Mouse (Mus musculus) hindbrain, embryonic 14.5 days (tissue): ENCODE data around the gene Tspan9. TPM values are rescaled to one million over a fixed set of nuclear protein-coding genes. Genes with fewer than 3 reads are reported as not detected.

ENCODE experiments used
- ATAC-seq: fragments of 200-750 bp; cut with Nextera tagmentation; 2 replicates; pipeline ENCODE4 v1.8.0; 2017; ENCODE audit warnings: moderate number of reproducible peaks, mild to moderate bottlenecking, moderate TSS enrichment, moderate library complexity; ENCODE audit not compliant: low FRiP score
- DNase-seq: peaks from one replicate; pipeline ENCODE4 v3.0.0-alpha.2; 2015; ENCODE audit warnings: low spot score
- H3K27ac ChIP-seq: fragments of 300-500 bp; sonication (generic); 2 replicates; pipeline ENCODE4 v1.5.1; 2014; ENCODE audit warnings: mild to moderate bottlenecking, moderate library complexity
- H3K27me3 ChIP-seq: fragments of 300-500 bp; sonication (generic); 2 replicates; pipeline ENCODE4 v1.6.1; 2014; ENCODE audit warnings: mild to moderate bottlenecking, low read length, mixed read lengths; ENCODE audit not compliant: control insufficient read depth, insufficient read depth
- H3K36me3 ChIP-seq: fragments of 300-500 bp; sonication (generic); replicated peaks from 2 replicates; pipeline ENCODE4 v1.6.1; 2014; ENCODE audit not compliant: control insufficient read depth, insufficient read depth
- H3K4me1 ChIP-seq: fragments of 300-500 bp; sonication (generic); replicated peaks from 2 replicates; pipeline ENCODE4 v1.6.1; 2014; ENCODE audit warnings: antibody characterized with exemption, low read length, mixed read lengths; ENCODE audit not compliant: control insufficient read depth, insufficient read depth
- H3K4me2 ChIP-seq: fragments of 300-500 bp; sonication (generic); replicated peaks from 2 replicates; pipeline ENCODE4 v1.6.1; 2014; ENCODE audit warnings: mild to moderate bottlenecking, moderate library complexity
- H3K4me3 ChIP-seq: fragments of 300-500 bp; sonication (generic); replicated peaks from 2 replicates; pipeline ENCODE4 v1.5.1; 2014; ENCODE audit warnings: mild to moderate bottlenecking, low read length
- H3K9ac ChIP-seq: fragments of 300-500 bp; sonication (generic); 2 replicates; pipeline ENCODE4 v1.6.1; 2014
- H3K9me3 ChIP-seq: fragments of 300-500 bp; sonication (generic); 2 replicates; pipeline ENCODE4 v1.6.1; 2016; ENCODE audit warnings: low read length; ENCODE audit not compliant: control insufficient read depth
- WGBS: fragments of 180-500 bp; shearing (Covaris S2); extraction: QIAGEN DNeasy Blood & Tissue Kit; methylation state at CpG from one replicate; pipeline ENCODE4 v1.1.7; 2014; 5-methylcytosine and 5-hydroxymethylcytosine counted together
- polyA plus RNA-seq: library from polyadenylated mRNA; unstranded; fragments of >200 nt; fragmentation: Nextera tagmentation; extraction: Ambion mirVana; gene quantifications from 2 replicates; pipeline ENCODE4 v1.2.1, GENCODE M21; 2014

The Tspan9 gene
- polyA plus RNA-seq, 1 experiment from 2014 or later = 43.4 TPM

DNA sequence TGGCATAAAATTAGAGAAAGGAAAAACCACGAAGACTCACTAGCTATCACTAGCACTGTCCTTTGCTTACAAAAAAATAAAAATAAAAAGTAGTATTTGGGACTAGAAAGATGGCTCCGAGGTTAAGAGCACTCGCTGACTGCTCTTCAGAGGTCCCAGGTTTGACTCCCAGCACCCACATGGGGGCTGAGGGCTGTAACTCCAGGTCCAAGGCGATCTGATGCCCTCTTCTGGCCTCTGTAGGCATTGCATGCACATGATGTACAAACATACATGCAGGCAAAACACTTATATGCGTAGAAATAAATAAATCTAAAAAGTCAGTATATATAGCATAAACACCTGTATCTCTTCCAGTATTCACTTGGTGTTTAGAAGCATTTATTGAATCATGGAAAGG is 43.5 kb downstream of the Tspan9 start:
- H3K27ac ChIP-seq = no peak overlapping the region
- H3K9me3 ChIP-seq = no peaks in the 10 kb centered on the region
- peaks cover 12% of the 10 kb centered on the region; the same call in 1 of the 2 replicates for H3K4me1 ChIP-seq
- H3K4me3 ChIP-seq = no peak overlapping the region
- ATAC-seq (no peak), DNase-seq (no peak)
- no peak overlapping the region for H3K9ac ChIP-seq
- no peaks in the 10 kb centered on the region for H3K27me3 ChIP-seq
- WGBS = 78% methylated on average over 5 of the region's 5 CpGs
- H3K4me2 ChIP-seq = no peak overlapping the region
- H3K36me3 ChIP-seq = no peaks in the 10 kb centered on the region

- Histone ChIP-seq H3K27ac (no peak overlapping the region), H3K9ac (no peak overlapping the region), H3K4me3 (no peak overlapping the region), H3K27me3 (no peaks in the 10 kb centered on the region), H3K36me3 (no peaks in the 10 kb centered on the region), H3K4me2 (no peak overlapping the region), H3K4me1 (peaks cover 12% of the 10 kb centered on the region; the same call in 1 of the 2 replicates), H3K9me3 (no peaks in the 10 kb centered on the region)
- no peak for ATAC-seq
- peak; percentile 32 for DNase-seq
- 68% methylated on average over 9 of the region's 9 CpGs for WGBS
Observed at GRCm38 (mm10) chr6:128099190-128099589, 44.2 kb downstream of the Tspan9 start.

- no peak for DNase-seq
- no peak for ATAC-seq
- H3K9me3 ChIP-seq = no peaks in the 10 kb centered on the region
Observed at GRCm38 (mm10) chr6:128096521-128096920, 46.9 kb downstream of the Tspan9 start.

GRCm38 (mm10) chr6:128095906-128096305 is 47.5 kb downstream of the Tspan9 start:
- ATAC-seq (no peak), DNase-seq (no peak)
- 0 out of 2 replicates have a peak, but pooled peaks cover 5% of the 10 kb centered on the region for H3K4me1 ChIP-seq
- no peak overlapping the region for H3K4me2 ChIP-seq
- H3K36me3 ChIP-seq = no peaks in the 10 kb centered on the region
- no peak overlapping the region for H3K27ac ChIP-seq
- H3K9me3 ChIP-seq = no peaks in the 10 kb centered on the region
- no peaks in the 10 kb centered on the region for H3K27me3 ChIP-seq
- 65% methylated on average over 8 of the region's 8 CpGs for WGBS
- H3K9ac ChIP-seq = no peak overlapping the region
- no peak overlapping the region for H3K4me3 ChIP-seq

More at GRCm38 (mm10) chr6:128096521-128096920, 46.9 kb downstream of the Tspan9 start:
- H3K4me3 ChIP-seq = no peak overlapping the region
- 84% methylated on average over 7 of the region's 7 CpGs for WGBS
- 0 out of 2 replicates have a peak, but pooled peaks cover 5% of the 10 kb centered on the region for H3K4me1 ChIP-seq
- H3K27ac ChIP-seq = no peak overlapping the region
- H3K36me3 ChIP-seq = no peaks in the 10 kb centered on the region
- H3K27me3 ChIP-seq = no peaks in the 10 kb centered on the region
- no peak overlapping the region for H3K4me2 ChIP-seq
- H3K9ac ChIP-seq = no peak overlapping the region

DNA sequence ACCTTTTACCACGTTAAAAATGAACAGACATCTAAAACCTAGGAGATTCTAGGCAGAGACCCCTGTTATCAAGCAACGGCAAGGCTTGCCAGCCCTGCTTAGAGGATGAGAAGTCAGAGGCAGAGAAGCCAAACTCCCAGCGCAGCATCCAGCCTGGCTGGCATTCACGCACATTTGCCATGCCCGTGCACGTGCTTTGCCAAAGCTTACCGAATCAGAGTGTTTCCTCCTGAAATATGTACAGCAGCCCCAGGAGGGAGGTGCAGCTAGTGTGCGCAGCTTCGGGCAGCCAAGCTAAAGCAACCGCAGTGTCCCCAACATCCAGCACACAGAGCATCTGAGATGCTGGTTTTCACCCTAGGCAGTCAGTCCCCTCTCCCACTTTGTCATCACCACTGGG is 48.3 kb downstream of the Tspan9 start:
- no peak overlapping the region for H3K27ac ChIP-seq
- H3K4me3 ChIP-seq = no peak overlapping the region
- H3K4me2 ChIP-seq = no peak overlapping the region
- H3K4me1 ChIP-seq = peaks cover 5% of the 10 kb centered on the region; the same call in 1 of the 2 replicates
- ATAC-seq (no peak), DNase-seq (no peak)
- no peaks in the 10 kb centered on the region for H3K9me3 ChIP-seq
- no peak overlapping the region for H3K9ac ChIP-seq
- H3K27me3 ChIP-seq = no peaks in the 10 kb centered on the region
- H3K36me3 ChIP-seq = no peaks in the 10 kb centered on the region
- 82% methylated on average over 10 of the region's 10 CpGs for WGBS

DNA sequence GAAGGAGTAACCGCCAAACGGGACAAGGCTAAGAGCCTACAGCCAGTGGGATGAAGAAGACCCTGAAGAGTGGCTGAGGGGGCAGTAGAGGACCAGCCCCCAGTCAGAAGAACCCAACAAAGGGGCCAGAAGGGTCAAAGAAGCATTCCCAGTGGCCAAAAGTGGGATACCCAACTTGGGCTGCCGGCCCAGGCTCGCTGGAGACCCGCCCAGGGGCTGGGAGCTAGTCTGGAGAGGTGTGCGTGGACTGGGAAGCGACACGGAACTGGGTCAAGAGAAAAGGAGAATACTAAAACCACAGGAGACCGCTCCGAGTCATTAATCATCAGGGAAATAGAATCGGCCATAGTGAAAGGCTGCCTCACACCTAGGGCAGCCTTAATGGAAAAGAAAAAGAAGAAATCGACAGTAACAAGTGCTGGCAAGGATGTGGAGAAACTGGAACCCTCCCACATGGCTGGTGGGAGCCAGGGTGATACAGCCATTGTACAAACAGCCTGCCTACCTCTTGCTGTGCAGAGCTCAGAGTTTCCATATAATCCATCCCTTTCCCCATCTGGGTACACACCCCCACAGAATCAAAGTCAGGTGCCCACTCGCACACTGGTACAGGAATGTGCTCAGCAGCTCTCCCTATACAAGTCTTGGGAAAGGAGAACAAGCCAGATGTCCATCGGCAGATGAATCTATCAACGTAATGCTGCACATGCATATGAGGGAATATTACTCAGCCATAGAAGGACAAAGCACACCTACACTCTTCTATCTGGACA is 49.4 kb downstream of the Tspan9 start:
- H3K4me3 ChIP-seq = no peak overlapping the region
- H3K4me1 ChIP-seq = no peaks in the 10 kb centered on the region; the same call in 1 of the 2 replicates
- no peak for DNase-seq
- ATAC-seq = no peak
- H3K36me3 ChIP-seq = no peaks in the 10 kb centered on the region
- H3K27ac ChIP-seq = no peak overlapping the region
- no peak overlapping the region for H3K4me2 ChIP-seq
- H3K27me3 ChIP-seq = no peaks in the 10 kb centered on the region
- 74% methylated on average over 15 of the region's 15 CpGs for WGBS
- no peaks in the 10 kb centered on the region for H3K9me3 ChIP-seq
- no peak overlapping the region for H3K9ac ChIP-seq

GRCm38 (mm10) chr6:128092621-128093020 is 50.8 kb downstream of the Tspan9 start:
- DNase-seq = no peak
- WGBS = 89% methylated on average over 5 of the region's 5 CpGs
- no peaks in the 10 kb centered on the region for H3K9me3 ChIP-seq
- ATAC-seq = no peak
- H3K36me3 ChIP-seq = no peaks in the 10 kb centered on the region
- H3K4me2 ChIP-seq = no peak overlapping the region
- no peak overlapping the region for H3K9ac ChIP-seq
- no peaks in the 10 kb centered on the region for H3K27me3 ChIP-seq
- no peak overlapping the region for H3K4me3 ChIP-seq
- no peaks in the 10 kb centered on the region; the same call in 1 of the 2 replicates for H3K4me1 ChIP-seq
- no peak overlapping the region for H3K27ac ChIP-seq

DNA sequence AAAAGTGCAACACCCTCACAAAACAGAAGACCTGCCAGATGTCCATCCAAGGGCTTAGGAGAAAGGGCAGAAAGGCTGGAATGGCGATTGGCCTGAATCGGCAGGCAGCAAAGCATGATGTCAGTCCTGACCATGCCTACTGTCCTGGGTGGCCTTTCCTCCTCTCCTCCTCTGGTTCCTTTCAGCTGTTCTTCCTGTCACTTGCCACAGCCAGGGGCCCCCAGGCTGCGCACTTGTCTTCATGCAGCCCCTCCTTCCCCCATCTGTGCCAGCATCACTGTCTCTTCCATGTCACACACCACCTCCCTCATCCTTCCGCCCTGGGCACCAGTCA is 51.6 kb downstream of the Tspan9 start:
- no peaks in the 10 kb centered on the region for H3K36me3 ChIP-seq
- ATAC-seq (no peak), DNase-seq (no peak)
- H3K4me1 ChIP-seq = no peaks in the 10 kb centered on the region; the same call in 1 of the 2 replicates
- WGBS = 81% methylated on average over 4 of the region's 4 CpGs
- H3K27ac ChIP-seq = no peak overlapping the region
- no peaks in the 10 kb centered on the region for H3K9me3 ChIP-seq
- no peak overlapping the region for H3K4me2 ChIP-seq
- no peak overlapping the region for H3K4me3 ChIP-seq
- no peaks in the 10 kb centered on the region for H3K27me3 ChIP-seq
- no peak overlapping the region for H3K9ac ChIP-seq

DNA sequence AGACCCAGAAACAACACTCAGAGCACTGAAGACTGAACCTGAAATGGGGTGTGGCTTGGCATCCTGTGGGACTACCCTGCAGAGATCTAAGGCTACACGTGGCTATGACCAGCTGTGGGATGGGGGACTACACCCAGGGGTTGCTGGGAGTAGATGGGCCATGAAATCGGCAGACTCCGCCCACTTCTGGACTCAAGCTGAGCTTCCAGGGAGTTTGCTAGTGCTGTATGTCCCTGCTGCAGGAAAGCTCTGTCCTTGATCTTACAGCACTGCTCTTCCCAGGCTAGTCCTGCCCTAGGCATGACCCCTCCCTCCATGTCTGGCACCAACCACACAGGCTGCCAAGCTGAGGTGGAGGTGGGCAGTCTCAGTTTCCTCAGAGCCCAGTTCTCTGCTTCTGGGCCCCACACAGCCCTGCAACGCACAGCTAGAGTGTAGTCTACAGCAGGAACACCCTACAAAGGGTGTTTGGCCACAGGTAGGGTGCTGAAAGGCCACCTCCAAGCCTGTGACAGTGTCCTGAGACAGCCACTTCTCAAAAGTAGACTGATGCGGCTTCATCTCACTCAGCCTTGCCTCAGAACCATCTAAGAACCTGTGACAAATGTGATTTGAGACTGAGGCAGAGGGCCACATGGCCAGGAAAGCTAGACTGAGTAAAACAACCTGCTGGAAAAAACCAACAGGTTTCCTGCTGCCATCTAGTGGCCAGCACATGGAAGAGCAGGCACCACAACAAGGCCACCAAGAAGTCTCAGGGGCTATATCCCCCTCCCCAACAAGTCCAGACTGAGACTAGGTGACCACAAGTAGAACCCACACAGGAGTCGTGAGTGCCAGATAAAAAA is 52.2 kb downstream of the Tspan9 start:
- ATAC-seq = peak; percentile 50; the same call in 1 of the 2 replicates
- no peaks in the 10 kb centered on the region for H3K36me3 ChIP-seq
- H3K27ac ChIP-seq = no peak overlapping the region
- peak; percentile 86 for DNase-seq
- H3K9me3 ChIP-seq = no peaks in the 10 kb centered on the region
- 21% methylated on average over 6 of the region's 6 CpGs for WGBS
- H3K4me3 ChIP-seq = no peak overlapping the region
- H3K9ac ChIP-seq = no peak overlapping the region
- no peak overlapping the region for H3K4me2 ChIP-seq
- no peaks in the 10 kb centered on the region for H3K27me3 ChIP-seq
- H3K4me1 ChIP-seq = no peaks in the 10 kb centered on the region; the same call in 1 of the 2 replicates
